Mouse (Mus musculus): ENCODE results near the gene Hoxa10. TPM values are rescaled to one million over a fixed set of nuclear protein-coding genes. Genes with fewer than 3 reads are reported as not detected.

Gene Hoxa10
- total and polyA plus RNA-seq, 3 experiments = not detected

GRCm38 (mm10) chr6:52235267-52235666 lies 5.4 kb downstream of the Hoxa10 start:
- Histone ChIP-seq H3K4me3 (ENCODE audit: control insufficient read depth in 1 of 2, insufficient read depth in 1 of 2, low read depth in 2 of 2, low read length in 2 of 2) (no peak overlapping the region), H3K9me3 (replicated peaks; ENCODE audit: insufficient read depth, low read length) (no peaks in the 10 kb centered on the region), H3K27ac (ENCODE audit: control insufficient read depth, low read depth, low read length) (no peak overlapping the region), H3K27me3 (ENCODE audit: control insufficient read depth in 1 of 2, insufficient read depth in 2 of 2, low read length in 2 of 2) (no peaks in the 10 kb centered on the region), H3K36me3 (ENCODE audit: control insufficient read depth in 1 of 2, insufficient read depth in 2 of 2, low read length in 2 of 2) (no peaks in the 10 kb centered on the region), H3K79me2 (ENCODE audit: control insufficient read depth, insufficient read depth, low read length, poor library complexity) (no peaks in the 10 kb centered on the region), H3K4me1 (ENCODE audit: control insufficient read depth in 1 of 2, insufficient read depth in 2 of 2, low read length in 2 of 2) (no peaks in the 10 kb centered on the region), H3K9ac (ENCODE audit: control insufficient read depth, low read depth, low read length, poor library complexity, severe bottlenecking) (no peak overlapping the region)
- DNase-seq (ENCODE audit: low read depth, low spot score) = no peak
- no peak for TF ChIP-seq MAZ (IDR thresholded peaks at IDR 0.05; ENCODE audit: low read depth, low read length)
- no peak for TF ChIP-seq JUND (IDR thresholded peaks at IDR 0.05; ENCODE audit: low read depth, low read length)
- TF ChIP-seq TCF12 (IDR thresholded peaks at IDR 0.05; ENCODE audit: low read depth, low read length) = no peak
- no peak for TF ChIP-seq MEF2A (IDR thresholded peaks at IDR 0.05; ENCODE audit: extremely low read depth, insufficient replicate concordance, low read depth, low read length, poor library complexity, severe bottlenecking)
- no peak for TF ChIP-seq ZC3H11A (IDR thresholded peaks at IDR 0.05; ENCODE audit: low read depth, low read length)
- no peak for TF ChIP-seq POLR2AphosphoS5 (IDR thresholded peaks at IDR 0.05; ENCODE audit: borderline replicate concordance, low read depth, low read length)
- TF ChIP-seq CTCF (IDR thresholded peaks at IDR 0.05 in 2 of 3, conservative IDR thresholded peaks at IDR 0.05 in 1 of 3; ENCODE audit: control insufficient read depth in 1 of 3, insufficient read depth in 1 of 3, low read depth in 2 of 3, low read length in 3 of 3, poor library complexity in 1 of 3, severe bottlenecking in 1 of 3) = no peak
- TF ChIP-seq E2F4 (IDR thresholded peaks at IDR 0.05; ENCODE audit: borderline replicate concordance, low read depth, low read length) = no peak
- no peak for TF ChIP-seq RCOR1 (IDR thresholded peaks at IDR 0.05; ENCODE audit: low read depth, low read length)
- TF ChIP-seq GATA1 (IDR thresholded peaks at IDR 0.05; ENCODE audit: low read depth, low read length) = no peak
- no peak for TF ChIP-seq RAD21 (IDR thresholded peaks at IDR 0.05; ENCODE audit: low read depth, low read length)
- no peak for TF ChIP-seq SIN3A (IDR thresholded peaks at IDR 0.05; ENCODE audit: low read length)
- no peak for TF ChIP-seq ZNF384 (IDR thresholded peaks at IDR 0.05; ENCODE audit: low read depth, low read length)
- TF ChIP-seq MXI1 (IDR thresholded peaks at IDR 0.05; ENCODE audit: low read depth, low read length) = no peak
- no peak for TF ChIP-seq MYB (IDR thresholded peaks at IDR 0.05; ENCODE audit: low read depth, low read length)
- no peak for TF ChIP-seq TAL1 (IDR thresholded peaks at IDR 0.05; ENCODE audit: low read length)
- TF ChIP-seq POLR2AphosphoS2 (IDR thresholded peaks at IDR 0.05; ENCODE audit: low read length) = no peak

GRCm38 (mm10) chr6:52234428-52235140 lies 6.1 kb downstream of the Hoxa10 start:
- H3K27ac ChIP-seq (ENCODE audit: control insufficient read depth, low read depth, low read length) = no peak overlapping the region
- no peak overlapping the region for H3K4me3 ChIP-seq (ENCODE audit: control insufficient read depth in 1 of 2, insufficient read depth in 1 of 2, low read depth in 2 of 2, low read length in 2 of 2)
- no peak overlapping the region for H3K9ac ChIP-seq (ENCODE audit: control insufficient read depth, low read depth, low read length, poor library complexity, severe bottlenecking)
- no peak for DNase-seq (ENCODE audit: low read depth, low spot score)
- no peak for TF ChIP-seq ETS1 (IDR thresholded peaks at IDR 0.05; ENCODE audit: low read depth, low read length)
- no peak for TF ChIP-seq CHD2 (IDR thresholded peaks at IDR 0.05; ENCODE audit: low read length)
- TF ChIP-seq RCOR1 (IDR thresholded peaks at IDR 0.05; ENCODE audit: low read depth, low read length) = no peak
- no peak for TF ChIP-seq NELFE (IDR thresholded peaks at IDR 0.05; ENCODE audit: low read depth, low read length)
- no peak for TF ChIP-seq MAX (IDR thresholded peaks at IDR 0.05; ENCODE audit: low read length)
- no peak for TF ChIP-seq E2F4 (IDR thresholded peaks at IDR 0.05; ENCODE audit: borderline replicate concordance, low read depth, low read length)
- TF ChIP-seq TBP (IDR thresholded peaks at IDR 0.05; ENCODE audit: low read depth, low read length) = no peak
- TF ChIP-seq ZC3H11A (IDR thresholded peaks at IDR 0.05; ENCODE audit: low read depth, low read length) = no peak
- no peak for TF ChIP-seq GABPA (IDR thresholded peaks at IDR 0.05; ENCODE audit: low read depth, low read length)
- no peak for TF ChIP-seq USF2 (IDR thresholded peaks at IDR 0.05; ENCODE audit: borderline replicate concordance in 1 of 2, insufficient read depth in 1 of 2, low read depth in 1 of 2, low read length in 2 of 2)
- no peak for TF ChIP-seq ZNF384 (IDR thresholded peaks at IDR 0.05; ENCODE audit: low read depth, low read length)
- no peak for TF ChIP-seq MXI1 (IDR thresholded peaks at IDR 0.05; ENCODE audit: low read depth, low read length)
- TF ChIP-seq RAD21 (IDR thresholded peaks at IDR 0.05; ENCODE audit: low read depth, low read length) = no peak
- TF ChIP-seq SIN3A (IDR thresholded peaks at IDR 0.05; ENCODE audit: low read length) = no peak
- TF ChIP-seq GATA1 (IDR thresholded peaks at IDR 0.05; ENCODE audit: low read depth, low read length) = no peak
- no peak for TF ChIP-seq ELF1 (IDR thresholded peaks at IDR 0.05; ENCODE audit: low read depth, low read length)
- no peaks in the 10 kb centered on the region for H3K79me2 ChIP-seq (ENCODE audit: control insufficient read depth, insufficient read depth, low read length, poor library complexity)
- H3K9me3 ChIP-seq (replicated peaks; ENCODE audit: insufficient read depth, low read length) = no peaks in the 10 kb centered on the region
- H3K36me3 ChIP-seq (ENCODE audit: control insufficient read depth in 1 of 2, insufficient read depth in 2 of 2, low read length in 2 of 2) = no peaks in the 10 kb centered on the region
- no peaks in the 10 kb centered on the region for H3K4me1 ChIP-seq (ENCODE audit: control insufficient read depth in 1 of 2, insufficient read depth in 2 of 2, low read length in 2 of 2)
- H3K27me3 ChIP-seq (ENCODE audit: control insufficient read depth in 1 of 2, insufficient read depth in 2 of 2, low read length in 2 of 2) = no peaks in the 10 kb centered on the region

Measured in MEL (cell line).